Mouse (Mus musculus) cortical plate, adult 2 months (tissue): ENCODE data around the gene Nck2. TPM values are rescaled to one million over a fixed set of nuclear protein-coding genes. Genes with fewer than 3 reads are reported as not detected.

ENCODE experiments used
- H3K27ac ChIP-seq: fragments of 200-500 bp; 2 replicates; pipeline ENCODE4 v1.5.1; 2012; ENCODE audit warnings: low read length, control low read depth, inconsistent platforms; ENCODE audit not compliant: insufficient read depth
- H3K4me1 ChIP-seq: fragments of 200-500 bp; 2 replicates; pipeline ENCODE4 v1.6.1; 2011; ENCODE audit warnings: low read length; ENCODE audit not compliant: control insufficient read depth, insufficient read depth
- H3K4me3 ChIP-seq: fragments of 200-500 bp; 2 replicates; pipeline ENCODE4 v1.5.1; 2011; ENCODE audit warnings: mild to moderate bottlenecking, low read length, control low read depth; ENCODE audit not compliant: insufficient read depth
- CTCF ChIP-seq: fragments of 200-500 bp; IDR thresholded peaks from 2 replicates; pipeline ENCODE4 v1.5.1; 2011; ENCODE audit warnings: mild to moderate bottlenecking, control low read depth, low read length; ENCODE audit not compliant: insufficient read depth; ENCODE audit errors: extremely low read depth
- POLR2A ChIP-seq: fragments of 200-500 bp; IDR thresholded peaks from 2 replicates; pipeline ENCODE4 v1.6.1; 2011; ENCODE audit warnings: mild to moderate bottlenecking, low read length, control low read depth; ENCODE audit not compliant: insufficient read depth; ENCODE audit errors: extremely low read depth
- polyA plus RNA-seq: library from polyadenylated mRNA; depleted of rRNA; stranded (reverse); fragments of >200 nt; gene quantifications from 2 replicates; pipeline ENCODE4 v1.2.3, GENCODE M21; 2012

The Nck2 gene
- polyA plus RNA-seq, 1 experiment = 29.0 TPM

GRCm38 (mm10) chr1:43463941-43464682 lies 19.7 kb downstream of the Nck2 start:
- no peak for TF ChIP-seq POLR2A
- no peak for TF ChIP-seq CTCF
- H3K4me1 ChIP-seq = peaks cover 16% of the 10 kb centered on the region
- no peak overlapping the region for H3K4me3 ChIP-seq
- H3K27ac ChIP-seq = 0 out of 2 replicates have a peak overlapping the region, but pooled peaks have one; percentile 12

GRCm38 (mm10) chr1:43464976-43465375 lies 20.6 kb downstream of the Nck2 start:
- Histone ChIP-seq H3K4me1 (peaks cover 19% of the 10 kb centered on the region), H3K27ac (no peak overlapping the region)

GRCm38 (mm10) chr1:43465957-43466624 lies 21.7 kb downstream of the Nck2 start:
- Histone ChIP-seq H3K27ac (no peak overlapping the region), H3K4me3 (no peak overlapping the region), H3K4me1 (peaks cover 19% of the 10 kb centered on the region)
- TF ChIP-seq POLR2A (no peak), CTCF (no peak)

More at GRCm38 (mm10) chr1:43464976-43465375, 20.6 kb downstream of the Nck2 start:
- TF ChIP-seq CTCF (no peak), POLR2A (no peak)
- no peak overlapping the region for H3K4me3 ChIP-seq

- Histone ChIP-seq H3K27ac (no peak overlapping the region; the same call in 1 of the 2 replicates), H3K4me1 (peaks cover 18% of the 10 kb centered on the region), H3K4me3 (no peak overlapping the region)
- TF ChIP-seq CTCF (no peak), POLR2A (no peak)
Measured at GRCm38 (mm10) chr1:43467656-43468055, 23.3 kb downstream of the Nck2 start.

GRCm38 (mm10) chr1:43468207-43468606 lies 23.8 kb downstream of the Nck2 start:
- Histone ChIP-seq H3K4me1 (peaks cover 17% of the 10 kb centered on the region), H3K27ac (no peak overlapping the region; the same call in 1 of the 2 replicates), H3K4me3 (no peak overlapping the region)
- TF ChIP-seq POLR2A (no peak), CTCF (no peak)

GRCm38 (mm10) chr1:43468978-43469377 lies 24.6 kb downstream of the Nck2 start:
- H3K4me3 ChIP-seq = no peak overlapping the region
- peaks cover 18% of the 10 kb centered on the region for H3K4me1 ChIP-seq
- TF ChIP-seq CTCF (no peak), POLR2A (no peak)
- no peak overlapping the region for H3K27ac ChIP-seq

GRCm38 (mm10) chr1:43470421-43471179 lies 26.2 kb downstream of the Nck2 start:
- Histone ChIP-seq H3K27ac (no peak overlapping the region), H3K4me3 (no peak overlapping the region), H3K4me1 (peaks cover 20% of the 10 kb centered on the region)
- TF ChIP-seq POLR2A = no peak

- peaks cover 20% of the 10 kb centered on the region for H3K4me1 ChIP-seq
- no peak overlapping the region for H3K4me3 ChIP-seq
- TF ChIP-seq CTCF (no peak), POLR2A (no peak)
- H3K27ac ChIP-seq = no peak overlapping the region
Measured at GRCm38 (mm10) chr1:43471180-43472045, 27.0 kb downstream of the Nck2 start.
